ENCODE assay signal across 7 mouse cellular contexts in the genomic region with DNA sequence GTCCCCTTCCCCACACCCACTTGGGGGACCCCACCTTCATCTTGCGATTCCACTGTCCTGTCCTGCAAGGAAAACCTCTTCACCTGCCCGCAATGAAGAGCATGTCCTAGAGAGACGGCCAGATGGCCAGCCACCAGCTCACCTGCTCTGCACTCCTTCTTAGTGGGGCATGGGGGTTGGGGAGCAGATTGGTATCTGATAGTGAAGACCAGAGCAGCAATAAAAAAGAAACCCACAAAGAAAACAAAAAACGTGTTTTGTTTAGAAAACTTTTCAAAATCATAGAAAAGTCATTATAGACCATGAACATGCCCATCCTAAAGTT. TPM values are rescaled to one million over a fixed set of nuclear protein-coding genes. Genes with fewer than 3 reads are reported as not detected.
A peak's percentile ranks its signal among the peaks of the same experiment; 100 is the strongest.
DNase-seq lines count a peak whose midpoint lies in the region; ATAC-seq lines count a peak whose summit lies in the region.

No protein-coding gene starts in this region.

- H3K4me1 ChIP-seq in kidney, embryonic 15.5 days = peaks cover 16% of the 10 kb centered on the region
- H3K4me1 ChIP-seq in embryonic facial prominence, embryonic 13.5 days = peaks cover 18% of the 10 kb centered on the region
- peaks cover 12% of the 10 kb centered on the region for H3K4me1 ChIP-seq in hindbrain, embryonic 15.5 days (replicated peaks)
- H3K4me1 ChIP-seq in midbrain, embryonic 16.5 days (ENCODE audit: control insufficient read depth, insufficient read depth, low read length) = peaks cover 8% of the 10 kb centered on the region; the same call in 1 of the 2 replicates

- peak overlapping the region; percentile 19 for H3K4me3 ChIP-seq in kidney, embryonic 15.5 days (replicated peaks)
- peak overlapping the region; percentile 31 for H3K4me3 ChIP-seq in embryonic facial prominence, embryonic 13.5 days
- H3K4me3 ChIP-seq in hindbrain, embryonic 15.5 days = peak overlapping the region; percentile 14; the same call in 1 of the 2 replicates
- peak overlapping the region; percentile 25 for H3K4me3 ChIP-seq in midbrain, embryonic 16.5 days (ENCODE audit: low read depth, low read length)

- DNase-seq in kidney, adult 8-10 months = no peak
- DNase-seq in frontal cortex, adult 2 months (ENCODE audit: extremely low spot score in 1 of 2, low spot score in 1 of 2) = no peak

- H3K9ac ChIP-seq in kidney, embryonic 15.5 days = no peak overlapping the region
- no peak overlapping the region for H3K9ac ChIP-seq in embryonic facial prominence, embryonic 13.5 days
- H3K9ac ChIP-seq in hindbrain, embryonic 15.5 days = no peak overlapping the region
- H3K9ac ChIP-seq in midbrain, embryonic 16.5 days (ENCODE audit: low read depth, low read length) = peak overlapping the region; percentile 38

- no peak for ATAC-seq in kidney, embryonic 15.5 days (replicated peaks; ENCODE audit: low FRiP score)
- ATAC-seq in embryonic facial prominence, embryonic 13.5 days (ENCODE audit: insufficient number of reproducible peaks, insufficient read depth, low FRiP score, low TSS enrichment, low read depth) = no peak
- no peak for ATAC-seq in hindbrain, embryonic 15.5 days (ENCODE audit: low FRiP score, low read depth)
- ATAC-seq in midbrain, embryonic 16.5 days = no peak; the same call in 1 of the 2 replicates
- no peak for ATAC-seq in granulocyte monocyte progenitor cell, adult 5-6 weeks (replicated peaks; ENCODE audit: poor library complexity, severe bottlenecking)

- H3K27ac ChIP-seq in kidney, embryonic 15.5 days = no peak overlapping the region
- H3K27ac ChIP-seq in embryonic facial prominence, embryonic 13.5 days = no peak overlapping the region
- H3K27ac ChIP-seq in hindbrain, embryonic 15.5 days (replicated peaks) = no peak overlapping the region
- H3K27ac ChIP-seq in midbrain, embryonic 16.5 days (ENCODE audit: low read length) = no peak overlapping the region

- WGBS in kidney, embryonic 15.5 days = 8% methylated on average over 4 of the region's 4 CpGs
- 5% methylated on average over 4 of the region's 4 CpGs for WGBS in embryonic facial prominence, embryonic 13.5 days
- 5% methylated on average over 4 of the region's 4 CpGs for WGBS in hindbrain, embryonic 15.5 days
- WGBS in midbrain, embryonic 16.5 days = 10% methylated on average over 4 of the region's 4 CpGs

- no peaks in the 10 kb centered on the region for H3K36me3 ChIP-seq in kidney, embryonic 15.5 days
- H3K36me3 ChIP-seq in embryonic facial prominence, embryonic 13.5 days = no peaks in the 10 kb centered on the region
- no peaks in the 10 kb centered on the region for H3K36me3 ChIP-seq in hindbrain, embryonic 15.5 days
- H3K36me3 ChIP-seq in midbrain, embryonic 16.5 days (ENCODE audit: control insufficient read depth, insufficient read depth, low read length) = no peaks in the 10 kb centered on the region

- no peaks in the 10 kb centered on the region for H3K9me3 ChIP-seq in kidney, embryonic 15.5 days (replicated peaks)
- H3K9me3 ChIP-seq in embryonic facial prominence, embryonic 13.5 days = no peaks in the 10 kb centered on the region
- H3K9me3 ChIP-seq in hindbrain, embryonic 15.5 days = no peaks in the 10 kb centered on the region
- H3K9me3 ChIP-seq in midbrain, embryonic 16.5 days (replicated peaks; ENCODE audit: control insufficient read depth, low read length, poor library complexity, severe bottlenecking) = no peaks in the 10 kb centered on the region

- H3K27me3 ChIP-seq in kidney, embryonic 15.5 days = peaks cover 62% of the 10 kb centered on the region
- H3K27me3 ChIP-seq in embryonic facial prominence, embryonic 13.5 days = peaks cover 52% of the 10 kb centered on the region
- H3K27me3 ChIP-seq in hindbrain, embryonic 15.5 days = peaks cover 54% of the 10 kb centered on the region
- H3K27me3 ChIP-seq in midbrain, embryonic 16.5 days (ENCODE audit: control insufficient read depth, insufficient read depth, low read depth, low read length) = peaks cover 14% of the 10 kb centered on the region

- H3K4me2 ChIP-seq in kidney, embryonic 15.5 days = peak overlapping the region; percentile 54
- H3K4me2 ChIP-seq in embryonic facial prominence, embryonic 13.5 days = peak overlapping the region; percentile 50
- H3K4me2 ChIP-seq in hindbrain, embryonic 15.5 days = peak overlapping the region; percentile 49
- peak overlapping the region; percentile 55 for H3K4me2 ChIP-seq in midbrain, embryonic 16.5 days (ENCODE audit: low read length)

RNA-seq across cellular contexts. Expression of a gene that starts 40.4 kb away (rescaled TPM):
- 0.10 TPM in 1 of 2 replicates, not detected in the other for polyA plus RNA-seq in kidney, embryonic 15.5 days (2015; fragmentation: Nextera tagmentation; extraction: Ambion mirVana)
- 10.0 and 17.8 TPM in 2 replicates for polyA plus RNA-seq in embryonic facial prominence, embryonic 13.5 days (2015; fragmentation: Nextera tagmentation; extraction: Ambion mirVana)
- 12.3 and 63.3 TPM in 2 replicates for polyA plus RNA-seq in hindbrain, embryonic 15.5 days (2015; fragmentation: Nextera tagmentation; extraction: Ambion mirVana)
- polyA plus RNA-seq in midbrain, embryonic 16.5 days (2015; fragmentation: Nextera tagmentation; extraction: Ambion mirVana) = 37.1 and 44.3 TPM in 2 replicates
- polyA plus RNA-seq in frontal cortex, adult 2 months (2012; rRNA removed) = 60.4 and 64.0 TPM in 2 replicates
- total RNA-seq in granulocyte monocyte progenitor cell, adult 5-6 weeks (2014; fragmentation: Nextera tagmentation) = not detected in 2 replicates
- not detected in 2 replicates for total RNA-seq in granulocyte monocyte progenitor cell, adult 5-6 weeks (2017)
